Mouse (Mus musculus) embryo, embryonic 10 days (tissue): ENCODE data around the gene Pkig.

Source experiments
- DNase-seq: peaks from one replicate; pipeline ENCODE4 v3.0.0-alpha.2; 2015; ENCODE audit warnings: low spot score

Pkig gene

GRCm38 (mm10) chr2:163756723-163757122 lies 98.5 kb downstream of the Pkig start:
- DNase-seq, result no peak

GRCm38 (mm10) chr2:163758146-163758545 lies 100.0 kb downstream of the Pkig start:
- no peak for DNase-seq

- DNase-seq, result no peak
Measured at GRCm38 (mm10) chr2:163760589-163760988, 102.4 kb downstream of the Pkig start.

- DNase-seq, result no peak
Measured at GRCm38 (mm10) chr2:163761402-163761801, 103.2 kb downstream of the Pkig start.

GRCm38 (mm10) chr2:163766261-163766660 lies 108.1 kb downstream of the Pkig start:
- no peak for DNase-seq

GRCm38 (mm10) chr2:163766890-163767289 lies 108.7 kb downstream of the Pkig start:
- no peak for DNase-seq

GRCm38 (mm10) chr2:163770731-163771130 lies 112.5 kb downstream of the Pkig start:
- DNase-seq, result no peak
